Mouse (Mus musculus) right cerebral cortex, postnatal 4 days (tissue): ENCODE results near the gene Xiap.
"Not testable (repeated sequence)": the region's sequence is repeated elsewhere in the genome, so short reads cannot be mapped to it uniquely, and the experiment has no call there.

Source experiments
- DNase-seq: peaks from one replicate; pipeline ENCODE4 v3.0.0-alpha.2; 2022

The Xiap gene

GRCm38 (mm10) chrX:42059282-42060068 is at the start of gene Xiap:
Gene Xiap (plus strand): TSS chrX:42059679.
- DNase-seq, result no peak

GRCm38 (mm10) chrX:42012677-42013208 is 46.7 kb upstream of the Xiap start:
- DNase-seq, result no peak

- no peak for DNase-seq
These were observed 45.7 kb upstream of the Xiap start for GRCm38 (mm10) chrX:42013776-42014175.

- DNase-seq, result no peak
These were observed 45.0 kb upstream of the Xiap start for GRCm38 (mm10) chrX:42014502-42014901.

- no peak for DNase-seq
These were observed 41.4 kb upstream of the Xiap start for GRCm38 (mm10) chrX:42018030-42018429.

- DNase-seq, result no peak
These were observed 40.0 kb upstream of the Xiap start for GRCm38 (mm10) chrX:42019441-42019840.

GRCm38 (mm10) chrX:42025802-42026440 is 33.6 kb upstream of the Xiap start:
- not testable (repeated sequence) for DNase-seq

- DNase-seq, result not testable (repeated sequence)
These were observed 32.5 kb upstream of the Xiap start for GRCm38 (mm10) chrX:42026981-42027380.

GRCm38 (mm10) chrX:42033111-42033693 is 26.3 kb upstream of the Xiap start:
- peak; percentile 61 for DNase-seq

GRCm38 (mm10) chrX:42033911-42034310 is 25.6 kb upstream of the Xiap start:
- no peak for DNase-seq

- no peak for DNase-seq
These were observed 20.0 kb upstream of the Xiap start for GRCm38 (mm10) chrX:42039481-42039880.

GRCm38 (mm10) chrX:42044935-42045334 is 14.5 kb upstream of the Xiap start:
- no peak for DNase-seq

GRCm38 (mm10) chrX:42050652-42051643 is 8.5 kb upstream of the Xiap start:
- no peak for DNase-seq

GRCm38 (mm10) chrX:42057012-42057411 is 2.5 kb upstream of the Xiap start:
- DNase-seq, result no peak

- no peak for DNase-seq
These were observed 1.6 kb upstream of the Xiap start for GRCm38 (mm10) chrX:42057873-42058272.

GRCm38 (mm10) chrX:42063621-42064020 is 4.1 kb downstream of the Xiap start:
- no peak for DNase-seq

GRCm38 (mm10) chrX:42065086-42065485 is 5.6 kb downstream of the Xiap start:
- no peak for DNase-seq

- DNase-seq, result no peak
These were observed 7.3 kb downstream of the Xiap start for GRCm38 (mm10) chrX:42066771-42067170.

GRCm38 (mm10) chrX:42067791-42068200 is 8.3 kb downstream of the Xiap start:
- peak; percentile 66 for DNase-seq

GRCm38 (mm10) chrX:42068201-42068874 is 8.9 kb downstream of the Xiap start:
- peak; percentile 70 for DNase-seq

- DNase-seq, result no peak
These were observed 9.4 kb downstream of the Xiap start for GRCm38 (mm10) chrX:42068875-42069257.

- no peak for DNase-seq
These were observed 28.3 kb downstream of the Xiap start for GRCm38 (mm10) chrX:42087731-42088130.
